Mouse (Mus musculus) myocyte (in vitro differentiated cells): ENCODE data around the gene Rxfp3. TPM values are rescaled to one million over a fixed set of nuclear protein-coding genes. Genes with fewer than 3 reads are reported as not detected.
A peak's percentile ranks its signal among the peaks of the same experiment; 100 is the strongest.

Experiments used
- H3K27me3 ChIP-seq: one replicate; pipeline ENCODE4 v1.6.1; 2011; ENCODE audit not compliant: control insufficient read depth, insufficient read depth, insufficient read length
- H3K36me3 ChIP-seq: one replicate; pipeline ENCODE4 v1.6.1; 2011; ENCODE audit not compliant: control insufficient read depth, insufficient read depth
- H3K4me2 ChIP-seq: one replicate; pipeline ENCODE4 v1.6.1; 2011; ENCODE audit warnings: low read depth, control low read depth
- H3K4me3 ChIP-seq: one replicate; pipeline ENCODE4 v1.5.1; 2011; ENCODE audit warnings: mild to moderate bottlenecking, control low read depth, moderate library complexity
- H3K79me2 ChIP-seq: one replicate; pipeline ENCODE4 v1.6.1; 2011; ENCODE audit not compliant: control insufficient read depth, insufficient read depth
- H3ac ChIP-seq: one replicate; pipeline ENCODE4 v1.6.1; 2011; ENCODE audit not compliant: control insufficient read depth, insufficient read length
- CEBPB ChIP-seq: IDR thresholded peaks from 2 replicates; pipeline ENCODE4 v1.6.1; 2011; ENCODE audit warnings: mild to moderate bottlenecking, moderate library complexity; ENCODE audit not compliant: poor library complexity, insufficient read depth, severe bottlenecking
- E2F4 ChIP-seq: IDR thresholded peaks from one replicate; pipeline ENCODE4 v1.6.1; 2011; ENCODE audit warnings: mild to moderate bottlenecking, control low read depth, moderate library complexity; ENCODE audit not compliant: insufficient read depth
- MAX ChIP-seq: IDR thresholded peaks from one replicate; pipeline ENCODE4 v1.6.1; 2011; ENCODE audit warnings: low read depth, mild to moderate bottlenecking, control low read depth
- MYOD1 ChIP-seq, 3 experiments: IDR thresholded peaks; one replicate each; pipeline ENCODE4 v1.6.1; 2011; ENCODE audit warnings: control low read depth in 2 of 3, low read depth in 2 of 3, mild to moderate bottlenecking in 2 of 3, moderate library complexity in 1 of 3; ENCODE audit not compliant: insufficient read length in 2 of 3, control insufficient read depth in 1 of 3
- MYOG ChIP-seq, 3 experiments: IDR thresholded peaks; one replicate each; pipeline ENCODE4 v1.6.1; 2011; ENCODE audit warnings: control low read depth in 2 of 3, low read depth in 2 of 3, mild to moderate bottlenecking in 2 of 3; ENCODE audit not compliant: insufficient read length in 2 of 3, control insufficient read depth in 1 of 3, insufficient read depth in 1 of 3
- POLR2A ChIP-seq: IDR thresholded peaks from one replicate; pipeline ENCODE4 v1.6.1; 2011; ENCODE audit warnings: low read depth, mild to moderate bottlenecking, control low read depth, moderate library complexity; ENCODE audit not compliant: insufficient read length
- POLR2AphosphoS2 ChIP-seq: IDR thresholded peaks from one replicate; pipeline ENCODE4 v1.6.1; 2011; ENCODE audit warnings: low read depth, control low read depth; ENCODE audit not compliant: insufficient read length
- REST ChIP-seq: IDR thresholded peaks from one replicate; pipeline ENCODE4 v1.6.1; 2011; ENCODE audit warnings: mild to moderate bottlenecking, control low read depth, moderate library complexity; ENCODE audit not compliant: insufficient read depth, insufficient read length
- SRF ChIP-seq: IDR thresholded peaks from one replicate; pipeline ENCODE4 v1.6.1; 2011; ENCODE audit warnings: low read depth; ENCODE audit not compliant: control insufficient read depth, insufficient read length
- TCF12 ChIP-seq: IDR thresholded peaks from one replicate; pipeline ENCODE4 v1.6.1; 2011; ENCODE audit warnings: mild to moderate bottlenecking, control low read depth; ENCODE audit not compliant: poor library complexity, insufficient read depth, severe bottlenecking
- TCF3 ChIP-seq: IDR thresholded peaks from one replicate; pipeline ENCODE4 v1.6.1; 2011; ENCODE audit warnings: low read depth, control low read depth; ENCODE audit not compliant: insufficient read length
- USF1 ChIP-seq: IDR thresholded peaks from one replicate; pipeline ENCODE4 v1.6.1; 2011; ENCODE audit warnings: low read depth, mild to moderate bottlenecking, control low read depth, moderate library complexity
- polyA plus RNA-seq: library from polyadenylated mRNA; unstranded; fragments of >200 nt; fragmentation: generic; extraction: Trizol; gene quantifications from one replicate; pipeline ENCODE4 v1.2.1, GENCODE M21; 2012; ENCODE audit warnings: missing spikeins

The Rxfp3 gene
- polyA plus RNA-seq = 0.02 TPM

GRCm38 (mm10) chr15:11037711-11038110 lies at the start of gene Rxfp3:
Gene Rxfp3 (minus strand): TSS chr15:11037991.
- H3K79me2 ChIP-seq = no peaks in the 10 kb centered on the region
- TF ChIP-seq USF1 = no peak
- TF ChIP-seq POLR2AphosphoS2 = no peak
- TF ChIP-seq TCF3 = no peak
- TF ChIP-seq REST = peak; percentile 72
- TF ChIP-seq E2F4 = no peak
- TF ChIP-seq POLR2A = no peak
- TF ChIP-seq MYOG (IDR thresholded peaks at IDR 0.05; ENCODE audit: control insufficient read depth in 1 of 3, insufficient read depth in 1 of 3, insufficient read length in 2 of 3, low read depth in 2 of 3) = no peak
- TF ChIP-seq CEBPB = 0 out of 2 replicates have a peak, but pooled peaks have one; percentile 2
- no peak for TF ChIP-seq SRF
- H3ac ChIP-seq = no peak within 1 kb of the TSS
- peak within 1 kb of the TSS; percentile 75 for H3K4me2 ChIP-seq
- no peaks in the 10 kb centered on the region for H3K36me3 ChIP-seq
- peaks cover 36% of the 10 kb centered on the region for H3K27me3 ChIP-seq
- H3K4me3 ChIP-seq = no peak within 1 kb of the TSS

GRCm38 (mm10) chr15:11084993-11085365 lies 47.2 kb upstream of the Rxfp3 start:
- Histone ChIP-seq H3K4me2 (peak overlapping the region; percentile 65), H3K27me3 (no peaks in the 10 kb centered on the region), H3K36me3 (no peaks in the 10 kb centered on the region), H3ac (no peak overlapping the region), H3K4me3 (no peak overlapping the region), H3K79me2 (no peaks in the 10 kb centered on the region)
- TF ChIP-seq TCF12 = no peak

- TF ChIP-seq POLR2AphosphoS2 (no peak), E2F4 (no peak), CEBPB (no peak), MYOG (IDR thresholded peaks at IDR 0.05; ENCODE audit: control insufficient read depth in 1 of 3, insufficient read depth in 1 of 3, insufficient read length in 2 of 3, low read depth in 2 of 3) (no peak), TCF3 (no peak), MYOD1 (IDR thresholded peaks at IDR 0.05; ENCODE audit: control insufficient read depth in 1 of 3, insufficient read length in 2 of 3, low read depth in 2 of 3) (no peak), REST (no peak), SRF (no peak), USF1 (no peak), MAX (no peak), TCF12 (no peak)
- H3K4me2 ChIP-seq = peak overlapping the region; percentile 65
- no peaks in the 10 kb centered on the region for H3K79me2 ChIP-seq
Observed at GRCm38 (mm10) chr15:11084241-11084992, 46.6 kb upstream of the Rxfp3 start.

GRCm38 (mm10) chr15:11083678-11084077 lies 45.9 kb upstream of the Rxfp3 start:
- Histone ChIP-seq H3K36me3 (no peaks in the 10 kb centered on the region), H3K27me3 (no peaks in the 10 kb centered on the region), H3K4me3 (no peak overlapping the region), H3K79me2 (no peaks in the 10 kb centered on the region), H3K4me2 (no peak overlapping the region), H3ac (no peak overlapping the region)
- TF ChIP-seq MYOG (IDR thresholded peaks at IDR 0.05; ENCODE audit: control insufficient read depth in 1 of 3, insufficient read depth in 1 of 3, insufficient read length in 2 of 3, low read depth in 2 of 3) (no peak), TCF12 (no peak), E2F4 (no peak), SRF (no peak), CEBPB (no peak), REST (no peak), TCF3 (no peak), USF1 (no peak), MAX (no peak)

More at GRCm38 (mm10) chr15:11084241-11084992, 46.6 kb upstream of the Rxfp3 start:
- Histone ChIP-seq H3K4me3 (no peak overlapping the region), H3K27me3 (no peaks in the 10 kb centered on the region), H3ac (no peak overlapping the region), H3K36me3 (no peaks in the 10 kb centered on the region)

- Histone ChIP-seq H3K79me2 (no peaks in the 10 kb centered on the region), H3ac (no peak overlapping the region), H3K36me3 (no peaks in the 10 kb centered on the region), H3K27me3 (no peaks in the 10 kb centered on the region), H3K4me3 (no peak overlapping the region), H3K4me2 (no peak overlapping the region)
- TF ChIP-seq USF1 (no peak), SRF (no peak), CEBPB (no peak), MYOD1 (IDR thresholded peaks at IDR 0.05; ENCODE audit: control insufficient read depth in 1 of 3, insufficient read length in 2 of 3, low read depth in 2 of 3) (no peak), TCF12 (no peak), MYOG (IDR thresholded peaks at IDR 0.05; ENCODE audit: control insufficient read depth in 1 of 3, insufficient read depth in 1 of 3, insufficient read length in 2 of 3, low read depth in 2 of 3) (no peak), TCF3 (no peak), MAX (no peak), E2F4 (no peak), POLR2A (no peak), POLR2AphosphoS2 (no peak)
Observed at GRCm38 (mm10) chr15:11082961-11083569, 45.3 kb upstream of the Rxfp3 start.
